Mouse (Mus musculus) stomach, postnatal 0 days (tissue): ENCODE measurements at regions not wholly inside any gene's neighbourhood (a gene's known extent, or its start where the extent isn't known, plus 50 kb on each side); places are given as distances from the start of the nearest gene placed in this dataset.

Source experiments
- CTCF ChIP-seq: IDR thresholded peaks from 2 replicates; pipeline ENCODE4 v1.5.1; 2016; ENCODE audit warnings: antibody characterized with exemption, low read depth, mild to moderate bottlenecking, moderate library complexity
- EP300 ChIP-seq: optimal IDR thresholded peaks from 2 replicates; pipeline ENCODE3; 2016; ENCODE audit warnings: antibody characterized with exemption

DNA sequence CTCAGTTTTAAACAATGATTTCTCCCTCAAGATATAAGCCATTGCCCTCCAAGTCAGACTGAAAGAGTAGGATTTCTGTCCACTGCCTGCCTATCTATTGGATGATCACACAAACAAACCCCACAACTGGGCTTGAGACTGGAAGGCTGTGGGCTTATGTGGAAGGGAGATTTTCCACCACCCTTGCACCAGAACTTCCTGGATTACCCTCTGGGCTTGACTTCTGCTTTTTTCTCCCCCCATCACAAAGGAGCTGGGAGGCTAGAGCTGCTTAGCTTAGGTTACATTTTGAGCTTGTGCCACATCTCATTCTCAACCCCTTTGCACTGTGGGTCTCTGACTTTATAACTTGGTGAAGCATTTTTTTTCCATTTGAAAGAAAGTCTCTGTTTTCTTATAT, 200.7 kb upstream of the Adgrl3 start:
- TF ChIP-seq CTCF = no peak
- no peak for TF ChIP-seq EP300
